Comparison of ENCODE assay signal across 8 mouse cellular contexts in genomic region chr8:22060446-22060889, GRCm38 (mm10). TPM values are rescaled to one million over a fixed set of nuclear protein-coding genes. Genes with fewer than 3 reads are reported as not detected.
DNase-seq lines count a peak whose midpoint lies in the region; ATAC-seq and TF ChIP-seq lines count a peak whose summit lies in the region.

Gene Alg11, plus strand, starts transcription at chr8:22060721.

- H3K9ac ChIP-seq in lung, postnatal 0 days (replicated peaks; ENCODE audit: low read depth): peak within 1 kb of the TSS; percentile 48

- DNase-seq in MN1 (ENCODE audit: low spot score): peak; percentile 98
- DNase-seq in cerebellum, adult 9-10 months: peak; percentile 97
- peak; percentile 97 for DNase-seq in hindbrain, embryonic 10.5 days (ENCODE audit: low spot score)
- peak; percentile 99 for DNase-seq in layer of hippocampus, adult 9-11 months
- DNase-seq in lung, postnatal 0 days (ENCODE audit: low spot score): peak; percentile 99
- peak; percentile 85 for DNase-seq in ovary, postnatal 14 days (ENCODE audit: low spot score)
- peak; percentile 96 for DNase-seq in thymus, postnatal 14 days

- H3K27ac ChIP-seq in hindbrain, embryonic 10.5 days: peak within 1 kb of the TSS; percentile 89
- H3K27ac ChIP-seq in lung, postnatal 0 days (ENCODE audit: low read length): no peak within 1 kb of the TSS

- TF ChIP-seq CTCF in lung, postnatal 0 days (IDR thresholded peaks at IDR 0.05): peak; percentile 38; the same call in 1 of the 2 replicates

- peaks cover 18% of the 10 kb centered on the region for H3K27me3 ChIP-seq in hindbrain, embryonic 10.5 days (ENCODE audit: insufficient read depth, poor library complexity, severe bottlenecking)
- peaks cover 13% of the 10 kb centered on the region; the same call in 1 of the 2 replicates for H3K27me3 ChIP-seq in lung, postnatal 0 days (replicated peaks; ENCODE audit: insufficient read depth, low read length)

- peaks cover 32% of the 10 kb centered on the region for H3K36me3 ChIP-seq in hindbrain, embryonic 10.5 days
- H3K36me3 ChIP-seq in lung, postnatal 0 days (ENCODE audit: insufficient read depth, low read length): peaks cover 7% of the 10 kb centered on the region

- peaks cover 10% of the 10 kb centered on the region for H3K4me1 ChIP-seq in hindbrain, embryonic 10.5 days (replicated peaks)
- H3K4me1 ChIP-seq in lung, postnatal 0 days (ENCODE audit: insufficient read depth, low read depth, low read length): peaks cover 7% of the 10 kb centered on the region; the same call in 1 of the 2 replicates

- WGBS in hindbrain, embryonic 10.5 days: under 1% methylated on average over 36 of the region's 36 CpGs
- under 1% methylated on average over 31 of the region's 36 CpGs for WGBS in lung, postnatal 0 days

- no peak for TF ChIP-seq EP300 in lung, postnatal 0 days (IDR thresholded peaks at IDR 0.05)

- H3K9me3 ChIP-seq in hindbrain, embryonic 10.5 days: peaks cover 8% of the 10 kb centered on the region; the same call in 1 of the 2 replicates
- no peaks in the 10 kb centered on the region for H3K9me3 ChIP-seq in lung, postnatal 0 days (ENCODE audit: low read length)

- peak within 1 kb of the TSS; percentile 72 for H3K4me3 ChIP-seq in hindbrain, embryonic 10.5 days
- H3K4me3 ChIP-seq in lung, postnatal 0 days (ENCODE audit: low read depth, low read length): peak within 1 kb of the TSS; percentile 68

- peak; percentile 100 for ATAC-seq in frontal cortex, adult (ENCODE audit: low TSS enrichment)
- peak; percentile 100 for ATAC-seq in lung, postnatal 0 days

- peak within 1 kb of the TSS; percentile 99 for H3K4me2 ChIP-seq in lung, postnatal 0 days (replicated peaks; ENCODE audit: low read depth, low read length)

RNA-seq across cellular contexts. Expression of gene Alg11, which starts in this region (rescaled TPM):
- polyA plus RNA-seq in hindbrain, embryonic 10.5 days (2016; fragmentation: Nextera tagmentation; extraction: Ambion mirVana): 30.3 and 34.4 TPM in 2 replicates
- 13.3 and 13.6 TPM in 2 replicates for polyA plus RNA-seq in lung, postnatal 0 days (2015; fragmentation: Nextera tagmentation; extraction: Ambion mirVana)
